Mouse (Mus musculus) liver, embryonic 11.5 days (tissue): Measurements from ENCODE around the gene Pou2af1. TPM values are rescaled to one million over a fixed set of nuclear protein-coding genes. Genes with fewer than 3 reads are reported as not detected.
A peak's percentile ranks its signal among the peaks of the same experiment; 100 is the strongest.

Experiments
- ATAC-seq: fragments of 200-750 bp; cut with Nextera tagmentation; replicated peaks from 2 replicates; pipeline ENCODE4 v1.8.0; 2017; ENCODE audit warnings: moderate number of reproducible peaks, mild to moderate bottlenecking, moderate TSS enrichment, moderate library complexity; ENCODE audit not compliant: low FRiP score
- DNase-seq: peaks from one replicate; pipeline ENCODE4 v3.0.0-alpha.2; 2017; ENCODE audit warnings: low spot score
- H3K27ac ChIP-seq: fragments of 300-500 bp; sonication (generic); 2 replicates; pipeline ENCODE4 v1.5.1; 2014; ENCODE audit warnings: mild to moderate bottlenecking, low read depth, low read length, control low read depth
- H3K27me3 ChIP-seq: fragments of 300-500 bp; sonication (generic); replicated peaks from 2 replicates; pipeline ENCODE4 v1.6.1; 2014; ENCODE audit warnings: low read length, mixed read lengths; ENCODE audit not compliant: control insufficient read depth, insufficient read depth
- H3K36me3 ChIP-seq: fragments of 300-500 bp; sonication (generic); 2 replicates; pipeline ENCODE4 v1.6.1; 2014; ENCODE audit warnings: mild to moderate bottlenecking, low read length, moderate library complexity, mixed read lengths; ENCODE audit not compliant: control insufficient read depth, insufficient read depth
- H3K4me1 ChIP-seq: fragments of 300-500 bp; sonication (generic); replicated peaks from 2 replicates; pipeline ENCODE4 v1.6.1; 2014; ENCODE audit warnings: low read length, mixed read lengths; ENCODE audit not compliant: control insufficient read depth, insufficient read depth
- H3K4me2 ChIP-seq: fragments of 300-500 bp; sonication (generic); 2 replicates; pipeline ENCODE4 v1.6.1; 2014; ENCODE audit warnings: mild to moderate bottlenecking, control low read depth, moderate library complexity
- H3K4me3 ChIP-seq: fragments of 300-500 bp; sonication (generic); 2 replicates; pipeline ENCODE4 v1.5.1; 2014; ENCODE audit warnings: low read depth, low read length, control low read depth
- H3K9ac ChIP-seq: fragments of 300-500 bp; sonication (generic); 2 replicates; pipeline ENCODE4 v1.6.1; 2014; ENCODE audit warnings: low read depth, low read length, control low read depth
- H3K9me3 ChIP-seq: fragments of 300-500 bp; sonication (generic); 2 replicates; pipeline ENCODE4 v1.6.1; 2016; ENCODE audit warnings: low read length, inconsistent platforms, mixed read lengths; ENCODE audit not compliant: control insufficient read depth
- WGBS: fragments of 180-500 bp; shearing (Covaris S2); extraction: QIAGEN DNeasy Blood & Tissue Kit; methylation state at CpG from one replicate; pipeline ENCODE4 v1.1.7; 2014; 5-methylcytosine and 5-hydroxymethylcytosine counted together
- polyA plus RNA-seq: library from polyadenylated mRNA; unstranded; fragments of >200 nt; fragmentation: Nextera tagmentation; extraction: Ambion mirVana; gene quantifications from 2 replicates; pipeline ENCODE4 v1.2.1, GENCODE M21; 2014

Pou2af1 gene
- polyA plus RNA-seq, 1 experiment from 2014 or later = 0.12 TPM

GRCm38 (mm10) chr9:51278500-51279381 is 65.2 kb downstream of the Pou2af1 start, which contains the start of gene Colca2:
Gene Colca2, minus strand, starts transcription at chr9:51278569.
- Histone ChIP-seq H3K4me3 (peak within 1 kb of the TSS; percentile 53), H3K4me1 (peaks cover 5% of the 10 kb centered on the region; the same call in 1 of the 2 replicates), H3K36me3 (no peaks in the 10 kb centered on the region), H3K27me3 (peaks cover 21% of the 10 kb centered on the region), H3K27ac (no peak within 1 kb of the TSS), H3K9ac (peak within 1 kb of the TSS; percentile 31), H3K4me2 (peak within 1 kb of the TSS; percentile 77), H3K9me3 (no peaks in the 10 kb centered on the region)
- WGBS = under 1% methylated on average over 53 of the region's 53 CpGs
- ATAC-seq = peak; percentile 84
- DNase-seq = peak; percentile 76

GRCm38 (mm10) chr9:51286079-51286478 is 72.6 kb downstream of the Pou2af1 start:
- H3K27me3 ChIP-seq = 0 out of 2 replicates have a peak, but pooled peaks cover 2% of the 10 kb centered on the region
- no peaks in the 10 kb centered on the region for H3K9me3 ChIP-seq
- no peak overlapping the region for H3K9ac ChIP-seq
- ATAC-seq (no peak), DNase-seq (no peak)
- no peaks in the 10 kb centered on the region for H3K36me3 ChIP-seq
- WGBS = 47% methylated on average over 2 of the region's 2 CpGs
- no peak overlapping the region for H3K4me3 ChIP-seq
- no peak overlapping the region for H3K4me2 ChIP-seq
- no peak overlapping the region for H3K27ac ChIP-seq
- no peaks in the 10 kb centered on the region for H3K4me1 ChIP-seq

Other genes with a start within 250 kb of the Pou2af1 start
- gene Sik2, start 204.6 kb upstream of the Pou2af1 start, polyA plus RNA-seq = 14.2 and 15.8 TPM in 2 replicates
- gene Btg4, start 152.8 kb upstream of the Pou2af1 start, polyA plus RNA-seq = not detected in 2 replicates
- 1.7 and 2.8 TPM in 2 replicates for gene Layn, start 136.6 kb upstream of the Pou2af1 start, polyA plus RNA-seq
- not detected in 2 replicates for gene 4833427G06Rik, start 111.6 kb upstream of the Pou2af1 start, polyA plus RNA-seq
- 0.04 TPM in 1 of 2 replicates, not detected in the other for gene Gm32742, start 48.2 kb upstream of the Pou2af1 start, polyA plus RNA-seq
- gene Colca2, start 64.9 kb downstream of the Pou2af1 start, polyA plus RNA-seq = 0.52 and 0.70 TPM in 2 replicates
- not detected in 2 replicates for gene 1810046K07Rik, start 115.2 kb downstream of the Pou2af1 start, polyA plus RNA-seq